Mouse (Mus musculus) stomach, embryonic 14.5 days (tissue): Measurements from ENCODE around the gene Rnf227. TPM values are rescaled to one million over a fixed set of nuclear protein-coding genes. Genes with fewer than 3 reads are reported as not detected.
"Not testable (repeated sequence)": the region's sequence is repeated elsewhere in the genome, so short reads cannot be mapped to it uniquely, and the experiment has no call there.

Experiments
- ATAC-seq: fragments of 200-750 bp; cut with Nextera tagmentation; 2 replicates; pipeline ENCODE4 v1.8.0; 2017; ENCODE audit warnings: low read depth, moderate TSS enrichment; ENCODE audit not compliant: insufficient number of reproducible peaks, insufficient read depth, low FRiP score
- H3K27ac ChIP-seq: fragments of 300-500 bp; sonication (generic); 2 replicates; pipeline ENCODE4 v1.5.1; 2014; ENCODE audit warnings: mild to moderate bottlenecking, low read length, moderate library complexity, mixed read lengths
- H3K27me3 ChIP-seq: fragments of 300-500 bp; sonication (generic); 2 replicates; pipeline ENCODE4 v1.6.1; 2014; ENCODE audit warnings: low read length, control low read depth, mixed read lengths; ENCODE audit not compliant: control insufficient read depth, insufficient read depth
- H3K36me3 ChIP-seq: fragments of 300-500 bp; sonication (generic); 2 replicates; pipeline ENCODE4 v1.6.1; 2014; ENCODE audit warnings: mild to moderate bottlenecking, control low read depth, low read length, moderate library complexity, mixed read lengths; ENCODE audit not compliant: control insufficient read depth, insufficient read depth
- H3K4me1 ChIP-seq: fragments of 300-500 bp; sonication (generic); 2 replicates; pipeline ENCODE4 v1.6.1; 2014; ENCODE audit warnings: low read length, control low read depth, mixed read lengths; ENCODE audit not compliant: control insufficient read depth, insufficient read depth
- H3K4me2 ChIP-seq: fragments of 300-500 bp; sonication (generic); replicated peaks from 2 replicates; pipeline ENCODE4 v1.6.1; 2014; ENCODE audit warnings: low read depth, low read length, control low read depth
- H3K4me3 ChIP-seq: fragments of 300-500 bp; sonication (generic); 2 replicates; pipeline ENCODE4 v1.5.1; 2014; ENCODE audit warnings: low read depth, low read length, control low read depth
- H3K9ac ChIP-seq: fragments of 300-500 bp; sonication (generic); replicated peaks from 2 replicates; pipeline ENCODE4 v1.6.1; 2014; ENCODE audit warnings: low read depth, mild to moderate bottlenecking, control low read depth, low read length, moderate library complexity, mixed read lengths
- H3K9me3 ChIP-seq: fragments of 300-500 bp; sonication (generic); 2 replicates; pipeline ENCODE4 v1.6.1; 2016; ENCODE audit warnings: low read depth, low read length, control low read depth; ENCODE audit not compliant: control insufficient read depth
- WGBS: fragments of 180-500 bp; shearing (Covaris S2); extraction: QIAGEN DNeasy Blood & Tissue Kit; methylation state at CpG from one replicate; pipeline ENCODE4 v1.1.7; 2014; 5-methylcytosine and 5-hydroxymethylcytosine counted together
- polyA plus RNA-seq: library from polyadenylated mRNA; unstranded; fragments of >200 nt; fragmentation: Nextera tagmentation; extraction: Ambion mirVana; gene quantifications from 2 replicates; pipeline ENCODE4 v1.2.1, GENCODE M21; 2014

Gene Rnf227
- polyA plus RNA-seq, 1 experiment from 2014 or later, result 15.3 TPM

DNA sequence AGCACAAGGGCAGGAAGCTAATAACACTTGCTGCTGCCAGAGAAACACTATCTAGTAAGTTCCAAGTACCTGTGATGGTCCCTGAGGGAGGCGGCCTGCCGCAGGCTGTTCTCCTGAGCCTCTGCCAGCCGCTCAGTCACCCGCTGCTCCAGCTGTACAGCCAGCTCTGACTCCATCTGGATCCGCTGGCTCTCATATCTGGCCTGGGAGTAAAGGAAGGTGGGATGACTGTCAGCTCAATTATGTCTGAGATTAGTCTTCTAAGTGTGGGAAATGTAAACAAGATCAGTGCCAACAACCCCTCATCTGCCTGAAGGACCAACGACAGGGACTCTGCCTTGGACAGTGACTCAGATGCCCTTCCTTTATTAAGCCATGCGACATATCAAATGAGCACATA is 29.0 kb upstream of the Rnf227 start:
- 73% methylated on average over 7 of the region's 7 CpGs for WGBS
- no peak overlapping the region for H3K9ac ChIP-seq
- H3K4me1 ChIP-seq, result no peaks in the 10 kb centered on the region
- H3K4me2 ChIP-seq, result no peak overlapping the region
- H3K9me3 ChIP-seq, result no peaks in the 10 kb centered on the region
- H3K36me3 ChIP-seq, result peaks cover 58% of the 10 kb centered on the region
- H3K4me3 ChIP-seq, result no peak overlapping the region
- ATAC-seq, result no peak
- no peak overlapping the region for H3K27ac ChIP-seq
- H3K27me3 ChIP-seq, result no peaks in the 10 kb centered on the region

DNA sequence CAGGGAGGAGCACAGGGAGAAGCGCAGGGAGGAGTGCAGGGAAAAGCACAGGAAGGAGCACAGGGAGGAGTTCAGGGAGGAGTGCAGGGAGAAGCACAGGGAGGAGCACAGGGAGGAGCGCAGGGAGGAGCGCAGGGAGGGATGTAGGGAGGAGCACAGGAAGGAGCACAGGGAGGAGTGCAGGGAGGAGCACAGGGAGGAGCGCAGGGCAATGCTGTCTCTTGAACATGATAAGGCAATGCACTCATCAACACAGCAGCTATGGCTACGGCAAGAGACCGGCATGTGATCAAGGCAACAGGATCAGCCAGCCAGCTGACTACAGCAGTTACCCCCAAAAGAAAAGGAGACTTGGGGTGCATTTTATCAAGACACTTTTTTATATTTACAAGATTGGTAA is 23.9 kb upstream of the Rnf227 start:
- Histone ChIP-seq H3K4me2 (no peak overlapping the region), H3K9ac (no peak overlapping the region), H3K27me3 (no peaks in the 10 kb centered on the region), H3K9me3 (no peaks in the 10 kb centered on the region), H3K4me3 (no peak overlapping the region), H3K4me1 (no peaks in the 10 kb centered on the region), H3K36me3 (peaks cover 36% of the 10 kb centered on the region), H3K27ac (no peak overlapping the region)
- 96% methylated on average over 6 of the region's 6 CpGs for WGBS
- ATAC-seq, result no peak

DNA sequence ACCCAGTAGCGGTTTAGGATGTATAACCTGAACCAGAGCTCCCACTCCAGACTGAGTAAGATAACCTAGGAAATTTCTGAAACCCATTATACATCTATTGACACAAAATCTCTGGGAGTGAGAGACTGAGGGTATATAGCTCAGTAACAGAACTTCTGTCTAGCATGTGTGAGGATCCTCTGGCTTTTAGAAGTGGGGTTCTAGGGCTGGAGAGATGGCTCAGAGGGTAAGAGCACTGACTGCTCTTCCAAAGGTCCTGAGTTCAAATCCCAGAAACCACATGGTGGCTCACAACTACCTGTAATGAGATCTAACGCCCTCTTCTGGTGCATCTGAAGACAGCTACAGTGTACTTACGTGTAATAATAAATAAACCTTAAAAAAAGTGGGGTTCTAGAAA is 22.3 kb upstream of the Rnf227 start:
- H3K27me3 ChIP-seq, H3K27ac ChIP-seq, H3K9ac ChIP-seq, ATAC-seq, H3K4me3 ChIP-seq, H3K4me2 ChIP-seq, H3K9me3 ChIP-seq: not testable (repeated sequence)
- WGBS, result 87% methylated on average over 3 of the region's 3 CpGs
- Histone ChIP-seq H3K36me3 (peaks cover 29% of the 10 kb centered on the region), H3K4me1 (peaks cover 12% of the 10 kb centered on the region; the same call in 1 of the 2 replicates)

GRCm38 (mm10) chr11:69321580-69321979 is 18.7 kb upstream of the Rnf227 start:
- H3K27ac ChIP-seq, result no peak overlapping the region
- no peak overlapping the region for H3K4me3 ChIP-seq
- peaks cover 2% of the 10 kb centered on the region; the same call in 1 of the 2 replicates for H3K27me3 ChIP-seq
- H3K4me2 ChIP-seq, result peak overlapping the region; percentile 70; the same call in 1 of the 2 replicates
- peaks cover 24% of the 10 kb centered on the region for H3K36me3 ChIP-seq
- no peak overlapping the region for H3K9ac ChIP-seq
- WGBS, result 89% methylated on average over 6 of the region's 6 CpGs
- peaks cover 20% of the 10 kb centered on the region for H3K4me1 ChIP-seq
- H3K9me3 ChIP-seq, result no peaks in the 10 kb centered on the region
- no peak for ATAC-seq

GRCm38 (mm10) chr11:69322010-69322409 is 18.3 kb upstream of the Rnf227 start:
- ATAC-seq, result no peak
- Histone ChIP-seq H3K36me3 (peaks cover 24% of the 10 kb centered on the region), H3K27me3 (peaks cover 3% of the 10 kb centered on the region; the same call in 1 of the 2 replicates), H3K4me2 (peak overlapping the region; percentile 70), H3K4me1 (peaks cover 23% of the 10 kb centered on the region), H3K27ac (no peak overlapping the region), H3K4me3 (peak overlapping the region; percentile 67), H3K9ac (no peak overlapping the region), H3K9me3 (no peaks in the 10 kb centered on the region)
- 67% methylated on average over 6 of the region's 6 CpGs for WGBS

DNA sequence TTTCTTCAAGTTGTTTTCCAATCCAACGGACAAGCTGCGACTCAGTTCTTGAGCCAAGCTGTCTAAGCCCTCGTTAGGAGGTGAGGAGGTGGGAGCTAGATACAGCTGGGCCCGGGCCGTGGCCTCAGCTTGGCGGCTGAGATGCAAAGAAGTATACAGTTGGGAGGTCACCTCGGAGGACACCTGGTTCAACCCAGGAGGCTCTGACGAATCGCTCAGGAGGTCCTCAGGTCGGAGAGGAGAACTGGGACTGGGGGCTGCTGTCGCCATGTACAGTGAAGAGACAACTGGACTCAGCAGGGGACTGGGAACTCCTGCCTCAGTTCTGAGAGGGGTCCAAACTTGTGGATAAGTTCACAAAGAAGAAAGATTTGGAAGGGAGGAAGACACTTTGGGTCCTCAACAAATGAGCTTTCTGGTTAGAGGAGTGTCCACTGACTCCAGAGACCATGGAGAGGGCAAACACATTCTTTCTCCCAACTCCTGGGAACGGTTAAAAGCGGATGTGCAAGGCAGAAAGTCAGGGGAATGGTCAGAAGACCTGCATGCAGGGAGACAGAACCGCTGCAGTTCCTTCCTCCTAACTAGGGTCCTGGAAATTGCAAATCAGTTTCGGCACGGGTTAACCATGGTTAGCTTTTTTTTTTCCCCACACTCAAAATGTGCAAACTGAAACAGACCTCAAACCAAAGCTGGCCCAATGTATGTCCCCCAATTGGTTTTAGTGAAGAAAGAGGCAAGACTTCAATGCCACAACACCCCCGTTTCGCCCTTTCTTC is 17.4 kb upstream of the Rnf227 start:
- H3K36me3 ChIP-seq, result peaks cover 18% of the 10 kb centered on the region
- ATAC-seq, result no peak
- peak overlapping the region; percentile 74 for H3K9ac ChIP-seq
- H3K27me3 ChIP-seq, result peaks cover 3% of the 10 kb centered on the region; the same call in 1 of the 2 replicates
- 9% methylated on average over 18 of the region's 18 CpGs for WGBS
- peaks cover 23% of the 10 kb centered on the region for H3K4me1 ChIP-seq
- peak overlapping the region; percentile 67 for H3K4me3 ChIP-seq
- H3K9me3 ChIP-seq, result no peaks in the 10 kb centered on the region
- H3K27ac ChIP-seq, result peak overlapping the region; percentile 80
- H3K4me2 ChIP-seq, result peak overlapping the region; percentile 70

DNA sequence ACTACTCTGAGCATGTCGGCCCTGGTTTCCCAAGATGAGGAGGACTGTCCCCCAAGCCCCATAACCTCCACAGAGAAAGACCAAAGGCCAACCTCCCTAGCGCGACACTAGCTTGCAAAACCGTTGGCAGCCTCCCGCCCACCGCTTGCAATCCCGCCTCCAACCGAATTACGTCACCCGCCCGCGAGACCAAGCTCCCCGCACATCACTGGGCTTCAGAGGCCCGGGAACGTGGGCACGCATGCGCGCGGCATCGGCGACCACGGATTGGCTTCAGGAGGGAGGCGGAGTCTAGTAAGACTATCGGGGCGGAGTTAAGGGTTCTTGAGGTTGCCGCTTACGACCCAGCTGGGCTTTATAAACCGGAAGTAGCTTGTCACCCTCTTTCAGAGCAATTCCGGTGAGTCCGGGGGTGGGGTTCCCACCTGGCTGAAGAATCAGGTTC is 16.6 kb upstream of the Rnf227 start, which contains the start of the genes Cntrob and Trappc1:
Gene Cntrob, minus strand, starts transcription at position 109 of the 445 bp plus-strand sequence.
Gene Trappc1, plus strand, starts transcription at position 314 of the 445 bp plus-strand sequence.
- H3K27me3 ChIP-seq, result peaks cover 3% of the 10 kb centered on the region; the same call in 1 of the 2 replicates
- H3K4me1 ChIP-seq, result peaks cover 23% of the 10 kb centered on the region
- ATAC-seq, result peak; percentile 95
- no peaks in the 10 kb centered on the region for H3K9me3 ChIP-seq
- peak within 1 kb of the TSS; percentile 80 for H3K27ac ChIP-seq
- peak within 1 kb of the TSS; percentile 67 for H3K4me3 ChIP-seq
- H3K9ac ChIP-seq, result peak within 1 kb of the TSS; percentile 74
- peaks cover 13% of the 10 kb centered on the region for H3K36me3 ChIP-seq
- peak within 1 kb of the TSS; percentile 88 for H3K4me2 ChIP-seq
- WGBS, result under 1% methylated on average over 30 of the region's 30 CpGs

- Histone ChIP-seq H3K36me3 (peaks cover 2% of the 10 kb centered on the region; the same call in 1 of the 2 replicates), H3K9ac (no peak overlapping the region), H3K9me3 (no peaks in the 10 kb centered on the region), H3K4me3 (peak overlapping the region; percentile 67; the same call in 1 of the 2 replicates), H3K4me2 (peak overlapping the region; percentile 88; the same call in 1 of the 2 replicates), H3K27me3 (peaks cover 3% of the 10 kb centered on the region; the same call in 1 of the 2 replicates), H3K4me1 (peaks cover 23% of the 10 kb centered on the region), H3K27ac (no peak overlapping the region)
- 78% methylated on average over 6 of the region's 6 CpGs for WGBS
- ATAC-seq, result no peak
Measured at GRCm38 (mm10) chr11:69324749-69325148, 15.5 kb upstream of the Rnf227 start.
